Mouse (Mus musculus) ES-E14 (cell line): ENCODE data around the gene Dcun1d3.

Experiments used
- HCFC1 ChIP-seq: IDR thresholded peaks from 2 replicates; pipeline ENCODE4 v1.6.1; 2012; ENCODE audit warnings: low read length, inconsistent platforms, borderline replicate concordance; ENCODE audit not compliant: insufficient read depth
- ZC3H11A ChIP-seq: IDR thresholded peaks from 2 replicates; pipeline ENCODE4 v1.6.1; 2012; ENCODE audit warnings: low read depth, mild to moderate bottlenecking, inconsistent platforms, low read length, borderline replicate concordance
- ZNF384 ChIP-seq: IDR thresholded peaks from 2 replicates; pipeline ENCODE4 v1.6.1; 2012; ENCODE audit warnings: low read depth, low read length, inconsistent platforms

GRCm38 (mm10) chr7:119860971-119861334 lies 35.1 kb downstream of the Dcun1d3 start:
- no peak for TF ChIP-seq ZC3H11A
- TF ChIP-seq ZNF384: no peak
- no peak for TF ChIP-seq HCFC1
